Mouse (Mus musculus) stomach, postnatal 0 days (tissue): ENCODE results near the gene Gkn3.

Source experiments
- CTCF ChIP-seq: IDR thresholded peaks from 2 replicates; pipeline ENCODE4 v1.5.1; 2016; ENCODE audit warnings: antibody characterized with exemption, low read depth, mild to moderate bottlenecking, moderate library complexity
- EP300 ChIP-seq: optimal IDR thresholded peaks from 2 replicates; pipeline ENCODE3; 2016; ENCODE audit warnings: antibody characterized with exemption

DNA sequence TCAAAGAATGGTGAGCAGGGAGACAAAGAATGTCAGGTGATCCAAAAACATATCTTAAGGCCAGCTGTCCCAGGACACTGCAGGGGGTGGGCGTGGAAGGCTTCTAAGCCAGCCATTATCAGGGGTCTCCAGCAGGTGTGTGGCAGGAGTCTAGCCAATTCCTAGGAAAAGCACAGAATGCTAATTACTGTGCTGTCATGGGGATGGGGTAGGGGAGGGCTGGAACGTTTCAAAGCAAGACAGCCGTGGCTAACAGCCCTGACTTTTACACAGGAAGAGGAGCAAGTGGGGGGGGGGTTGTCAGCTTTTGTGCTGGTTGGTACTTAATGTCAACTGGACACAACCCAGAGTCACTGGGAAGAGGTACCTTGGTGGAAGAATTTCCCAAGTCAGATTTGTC, 23.3 kb upstream of the Gkn3 start:
- TF ChIP-seq CTCF (no peak), EP300 (no peak)
